In the genomic region with DNA sequence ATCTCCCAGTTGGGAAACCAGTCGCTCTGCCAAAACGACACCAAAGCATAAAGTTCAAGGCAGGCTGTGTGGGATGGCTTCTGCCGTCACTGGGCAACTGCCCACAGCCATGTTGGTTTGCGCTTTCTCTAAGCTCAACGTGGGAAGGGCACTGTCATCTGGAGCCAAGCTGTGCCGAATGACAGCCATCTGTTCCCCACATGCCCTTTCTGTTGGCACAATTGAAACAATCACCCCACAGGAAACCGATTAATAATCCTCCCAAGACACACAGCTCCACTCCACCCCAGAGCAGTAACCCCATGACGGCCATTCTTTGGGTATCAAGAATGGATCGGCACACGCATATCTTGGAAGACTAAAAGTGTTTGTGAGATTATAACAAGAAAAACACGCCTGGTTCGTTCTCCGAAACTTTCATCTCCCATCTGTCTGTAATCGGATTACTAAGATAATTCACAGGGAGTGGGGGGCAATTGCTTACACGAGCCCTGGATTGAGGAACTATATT, we compare ENCODE assay signal across 10 mouse cellular contexts. TPM values are rescaled to one million over a fixed set of nuclear protein-coding genes. Genes with fewer than 3 reads are reported as not detected.
DNase-seq lines count a peak whose midpoint lies in the region; ATAC-seq and TF ChIP-seq lines count a peak whose summit lies in the region.
"Had no signal": no experiment of that assay in that cellular context is flagged by ENCODE, and none has a peak within 500 bp of the region (broad histone marks: within the 10 kb centered on the region; RNA-seq: fewer than 3 reads in every experiment).

No protein-coding gene starts in this region.

- no peak overlapping the region for H3K4me3 ChIP-seq in hindbrain, embryonic 11.5 days (ENCODE audit: low read depth, low read length)
- no peak overlapping the region for H3K4me3 ChIP-seq in hindbrain, embryonic 10.5 days
- H3K4me3 ChIP-seq in hindbrain, embryonic 16.5 days (ENCODE audit: low read length) = no peak overlapping the region
- H3K4me3 ChIP-seq in midbrain, embryonic 14.5 days (replicated peaks; ENCODE audit: low read depth, low read length) = no peak overlapping the region
- no peak overlapping the region for H3K4me3 ChIP-seq in stomach, postnatal 0 days (ENCODE audit: low read depth, low read length)

- no peaks in the 10 kb centered on the region for H3K4me1 ChIP-seq in hindbrain, embryonic 11.5 days (replicated peaks; ENCODE audit: control insufficient read depth, insufficient read depth, low read length)
- 0 out of 2 replicates have a peak, but pooled peaks cover 4% of the 10 kb centered on the region for H3K4me1 ChIP-seq in hindbrain, embryonic 10.5 days (replicated peaks)
- H3K4me1 ChIP-seq in hindbrain, embryonic 16.5 days (ENCODE audit: control insufficient read depth, insufficient read depth, low read depth, low read length) = no peaks in the 10 kb centered on the region
- no peaks in the 10 kb centered on the region for H3K4me1 ChIP-seq in midbrain, embryonic 14.5 days (ENCODE audit: control insufficient read depth, insufficient read depth, low read length)
- H3K4me1 ChIP-seq in stomach, postnatal 0 days (replicated peaks; ENCODE audit: control insufficient read depth, insufficient read depth) = no peaks in the 10 kb centered on the region

- H3K27me3 ChIP-seq in hindbrain, embryonic 11.5 days (ENCODE audit: control insufficient read depth, insufficient read depth, low read length) = no peaks in the 10 kb centered on the region
- no peaks in the 10 kb centered on the region for H3K27me3 ChIP-seq in hindbrain, embryonic 10.5 days (ENCODE audit: insufficient read depth, poor library complexity, severe bottlenecking)
- H3K27me3 ChIP-seq in hindbrain, embryonic 16.5 days (replicated peaks; ENCODE audit: control insufficient read depth, insufficient read depth, low read length) = no peaks in the 10 kb centered on the region
- H3K27me3 ChIP-seq in midbrain, embryonic 14.5 days (ENCODE audit: control insufficient read depth, insufficient read depth, low read length) = no peaks in the 10 kb centered on the region
- no peaks in the 10 kb centered on the region for H3K27me3 ChIP-seq in stomach, postnatal 0 days (ENCODE audit: control insufficient read depth, insufficient read depth, low read length)

- H3K9ac ChIP-seq in hindbrain, embryonic 11.5 days (ENCODE audit: low read depth, low read length) = no peak overlapping the region
- no peak overlapping the region for H3K9ac ChIP-seq in hindbrain, embryonic 16.5 days (ENCODE audit: low read depth, low read length)
- H3K9ac ChIP-seq in midbrain, embryonic 14.5 days (replicated peaks; ENCODE audit: low read length) = no peak overlapping the region
- H3K9ac ChIP-seq in stomach, postnatal 0 days (ENCODE audit: low read length) = no peak overlapping the region

- DNase-seq in hindbrain, embryonic 11.5 days (ENCODE audit: low spot score) = no peak
- no peak for DNase-seq in hindbrain, embryonic 10.5 days (ENCODE audit: low spot score)
- peak; percentile 89 to 93 for DNase-seq in cerebellum, postnatal 10 days
- DNase-seq in midbrain, embryonic 14.5 days = peak; percentile 54
- DNase-seq in gastrocnemius, postnatal 4 days (ENCODE audit: low spot score in 2 of 2) = no peak
- DNase-seq in stomach, postnatal 0 days (ENCODE audit: low spot score) = no peak
- DNase-seq: B cell, adult 2 months; thymus, adult 18-20 months had no signal

- H3K9me3 ChIP-seq in hindbrain, embryonic 11.5 days (ENCODE audit: control insufficient read depth, low read length) = no peaks in the 10 kb centered on the region
- no peaks in the 10 kb centered on the region for H3K9me3 ChIP-seq in hindbrain, embryonic 10.5 days
- H3K9me3 ChIP-seq in hindbrain, embryonic 16.5 days (ENCODE audit: control insufficient read depth, low read length) = no peaks in the 10 kb centered on the region
- H3K9me3 ChIP-seq in midbrain, embryonic 14.5 days (ENCODE audit: control insufficient read depth, low read length) = no peaks in the 10 kb centered on the region
- H3K9me3 ChIP-seq in stomach, postnatal 0 days (ENCODE audit: control insufficient read depth, low read length) = no peaks in the 10 kb centered on the region

- H3K36me3 ChIP-seq in hindbrain, embryonic 11.5 days (ENCODE audit: control insufficient read depth, insufficient read depth, low read length) = no peaks in the 10 kb centered on the region
- no peaks in the 10 kb centered on the region for H3K36me3 ChIP-seq in hindbrain, embryonic 10.5 days
- no peaks in the 10 kb centered on the region for H3K36me3 ChIP-seq in hindbrain, embryonic 16.5 days (ENCODE audit: control insufficient read depth, insufficient read depth, low read length)
- H3K36me3 ChIP-seq in midbrain, embryonic 14.5 days (ENCODE audit: control insufficient read depth, insufficient read depth, low read length) = no peaks in the 10 kb centered on the region
- no peaks in the 10 kb centered on the region for H3K36me3 ChIP-seq in stomach, postnatal 0 days (ENCODE audit: control insufficient read depth, insufficient read depth, low read length)

- peak; percentile 38; the same call in 1 of the 2 replicates for ATAC-seq in hindbrain, embryonic 11.5 days (ENCODE audit: low FRiP score)
- ATAC-seq in hindbrain, embryonic 16.5 days = peak; percentile 71
- peak; percentile 46; the same call in 1 of the 2 replicates for ATAC-seq in midbrain, embryonic 14.5 days (ENCODE audit: low FRiP score, low TSS enrichment)
- no peak for ATAC-seq in stomach, postnatal 0 days (ENCODE audit: low FRiP score, low TSS enrichment)
- no peak for ATAC-seq in megakaryocyte progenitor cell, adult 5-6 weeks (replicated peaks; ENCODE audit: poor library complexity)

- WGBS in hindbrain, embryonic 11.5 days = 74% methylated on average over 15 of the region's 15 CpGs
- 76% methylated on average over 15 of the region's 15 CpGs for WGBS in hindbrain, embryonic 10.5 days
- 51% methylated on average over 15 of the region's 15 CpGs for WGBS in hindbrain, embryonic 16.5 days
- WGBS in midbrain, embryonic 14.5 days = 36% methylated on average over 15 of the region's 15 CpGs
- WGBS in stomach, postnatal 0 days = 74% methylated on average over 15 of the region's 15 CpGs

- no peak overlapping the region for H3K4me2 ChIP-seq in hindbrain, embryonic 11.5 days (replicated peaks; ENCODE audit: low read depth, low read length)
- no peak overlapping the region for H3K4me2 ChIP-seq in hindbrain, embryonic 16.5 days (ENCODE audit: low read length)
- H3K4me2 ChIP-seq in midbrain, embryonic 14.5 days (ENCODE audit: low read length) = no peak overlapping the region
- no peak overlapping the region for H3K4me2 ChIP-seq in stomach, postnatal 0 days (replicated peaks; ENCODE audit: low read depth)

- no peak overlapping the region for H3K27ac ChIP-seq in hindbrain, embryonic 11.5 days (ENCODE audit: low read depth, low read length)
- H3K27ac ChIP-seq in hindbrain, embryonic 10.5 days = no peak overlapping the region
- no peak overlapping the region for H3K27ac ChIP-seq in hindbrain, embryonic 16.5 days (ENCODE audit: low read depth, low read length)
- H3K27ac ChIP-seq in midbrain, embryonic 14.5 days (replicated peaks; ENCODE audit: low read depth, low read length) = no peak overlapping the region
- no peak overlapping the region for H3K27ac ChIP-seq in stomach, postnatal 0 days (replicated peaks)

- no peak for TF ChIP-seq EP300 in stomach, postnatal 0 days (optimal IDR thresholded peaks at IDR 0.05)

- no peak for TF ChIP-seq CTCF in stomach, postnatal 0 days (IDR thresholded peaks at IDR 0.05; ENCODE audit: low read depth)

RNA-seq across cellular contexts. Expression of gene Foxn2, which starts 52.0 kb away (rescaled TPM):
- polyA plus RNA-seq in hindbrain, embryonic 11.5 days (2014; fragmentation: Nextera tagmentation; extraction: Ambion mirVana) = 9.2 and 9.6 TPM in 2 replicates
- 10.3 and 14.9 TPM in 2 replicates for polyA plus RNA-seq in hindbrain, embryonic 10.5 days (2016; fragmentation: Nextera tagmentation; extraction: Ambion mirVana)
- 8.2 and 9.7 TPM in 2 replicates for polyA plus RNA-seq in hindbrain, embryonic 16.5 days (2015; fragmentation: Nextera tagmentation; extraction: Ambion mirVana)
- polyA plus RNA-seq in midbrain, embryonic 14.5 days (2014; fragmentation: Nextera tagmentation; extraction: Ambion mirVana) = 7.7 and 9.8 TPM in 2 replicates
- total RNA-seq in gastrocnemius, postnatal 4 days (2021) = 10 to 100 TPM; 22.4 to 24.1 TPM
- 8.2 and 8.6 TPM in 2 replicates for polyA plus RNA-seq in stomach, postnatal 0 days (2015; fragmentation: Nextera tagmentation; extraction: Ambion mirVana)
- total RNA-seq in megakaryocyte progenitor cell, adult 5-6 weeks (2015) = 36.1 and 38.4 TPM in 2 replicates
- total RNA-seq in megakaryocyte progenitor cell, adult 5-6 weeks (2017) = 47.7 and 50.8 TPM in 2 replicates

Comparison
In these comparisons a context has a peak if more than half of its experiments do, and no peak if none do; other contexts are left out.
1. ATAC-seq: peak in hindbrain, embryonic 11.5 days (single experiment), hindbrain, embryonic 16.5 days (single experiment) and midbrain, embryonic 14.5 days (single experiment); none in stomach, postnatal 0 days (single experiment) and megakaryocyte progenitor cell, adult 5-6 weeks (single experiment).
2. DNase-seq: peak in cerebellum, postnatal 10 days (2 of 2) and midbrain, embryonic 14.5 days (single experiment); none in hindbrain, embryonic 11.5 days (single experiment), hindbrain, embryonic 10.5 days (single experiment), gastrocnemius, postnatal 4 days (0 of 2) and stomach, postnatal 0 days (single experiment).